Mouse (Mus musculus) limb, embryonic 12.5 days (tissue): ENCODE results near the gene Ctsc. TPM values are rescaled to one million over a fixed set of nuclear protein-coding genes. Genes with fewer than 3 reads are reported as not detected.

Experiments used
- ATAC-seq: fragments of 200-750 bp; cut with Nextera tagmentation; 2 replicates; pipeline ENCODE4 v1.8.0; 2017; ENCODE audit warnings: low read depth, moderate TSS enrichment; ENCODE audit not compliant: insufficient number of reproducible peaks, insufficient read depth, low FRiP score, low TSS enrichment
- H3K27ac ChIP-seq: fragments of 300-500 bp; sonication (generic); 2 replicates; pipeline ENCODE4 v1.5.1; 2016; ENCODE audit warnings: mild to moderate bottlenecking, moderate library complexity
- H3K27me3 ChIP-seq: fragments of 300-500 bp; sonication (generic); 2 replicates; pipeline ENCODE4 v1.6.1; 2016; ENCODE audit warnings: mild to moderate bottlenecking, moderate library complexity
- H3K36me3 ChIP-seq: fragments of 300-500 bp; sonication (generic); 2 replicates; pipeline ENCODE4 v1.6.1; 2016; ENCODE audit warnings: mild to moderate bottlenecking, moderate library complexity
- H3K4me1 ChIP-seq: fragments of 300-500 bp; sonication (generic); replicated peaks from 2 replicates; pipeline ENCODE4 v1.6.1; 2016
- H3K4me2 ChIP-seq: fragments of 300-500 bp; sonication (generic); 2 replicates; pipeline ENCODE4 v1.6.1; 2016; ENCODE audit warnings: mild to moderate bottlenecking, moderate library complexity
- H3K4me3 ChIP-seq: fragments of 300-500 bp; sonication (generic); replicated peaks from 2 replicates; pipeline ENCODE4 v1.5.1; 2016; ENCODE audit warnings: mild to moderate bottlenecking
- H3K9ac ChIP-seq: fragments of 300-500 bp; sonication (generic); replicated peaks from 2 replicates; pipeline ENCODE4 v1.6.1; 2016; ENCODE audit warnings: mild to moderate bottlenecking, moderate library complexity
- H3K9me3 ChIP-seq: fragments of 300-500 bp; sonication (generic); 2 replicates; pipeline ENCODE4 v1.6.1; 2016; ENCODE audit warnings: mild to moderate bottlenecking, moderate library complexity
- WGBS: fragments of 180-500 bp; shearing (Covaris S2); methylation state at CpG from one replicate; pipeline ENCODE4 v1.1.7; 2016; 5-methylcytosine and 5-hydroxymethylcytosine counted together
- polyA plus RNA-seq: library from polyadenylated mRNA; unstranded; fragments of >200 nt; fragmentation: Nextera tagmentation; extraction: Ambion mirVana; gene quantifications from 2 replicates; pipeline ENCODE4 v1.2.1, GENCODE M21; 2016

Gene Ctsc
- polyA plus RNA-seq, 1 experiment from 2014 or later, result 36.7 TPM

- Histone ChIP-seq H3K9ac (no peak overlapping the region), H3K4me3 (no peak overlapping the region), H3K9me3 (no peaks in the 10 kb centered on the region), H3K27ac (no peak overlapping the region), H3K4me1 (no peaks in the 10 kb centered on the region), H3K4me2 (no peak overlapping the region), H3K27me3 (no peaks in the 10 kb centered on the region), H3K36me3 (no peaks in the 10 kb centered on the region)
- no peak for ATAC-seq
- 76% methylated on average over 4 of the region's 4 CpGs for WGBS
Observed at GRCm38 (mm10) chr7:88261799-88262198, 16.1 kb upstream of the Ctsc start.

- Histone ChIP-seq H3K4me2 (no peak overlapping the region), H3K4me3 (no peak overlapping the region), H3K4me1 (no peaks in the 10 kb centered on the region), H3K27ac (no peak overlapping the region), H3K9ac (no peak overlapping the region), H3K27me3 (no peaks in the 10 kb centered on the region), H3K36me3 (no peaks in the 10 kb centered on the region), H3K9me3 (no peaks in the 10 kb centered on the region)
- WGBS, result 88% methylated on average over 5 of the region's 5 CpGs
- ATAC-seq, result no peak
Observed at GRCm38 (mm10) chr7:88264861-88265260, 13.0 kb upstream of the Ctsc start.

- H3K27ac ChIP-seq, result no peak overlapping the region
- H3K36me3 ChIP-seq, result no peaks in the 10 kb centered on the region
- H3K4me3 ChIP-seq, result no peak overlapping the region
- H3K9ac ChIP-seq, result no peak overlapping the region
- 74% methylated on average over 1 of the region's 1 CpGs for WGBS
- ATAC-seq, result no peak
- H3K9me3 ChIP-seq, result no peaks in the 10 kb centered on the region
- H3K4me1 ChIP-seq, result no peaks in the 10 kb centered on the region
- H3K27me3 ChIP-seq, result no peaks in the 10 kb centered on the region
- H3K4me2 ChIP-seq, result no peak overlapping the region
Observed at GRCm38 (mm10) chr7:88269913-88270312, 8.0 kb upstream of the Ctsc start.

- Histone ChIP-seq H3K27ac (no peak overlapping the region), H3K4me3 (no peak overlapping the region), H3K4me1 (no peaks in the 10 kb centered on the region), H3K4me2 (no peak overlapping the region), H3K9me3 (no peaks in the 10 kb centered on the region), H3K27me3 (no peaks in the 10 kb centered on the region), H3K36me3 (no peaks in the 10 kb centered on the region), H3K9ac (no peak overlapping the region)
- WGBS, result 59% methylated on average over 2 of the region's 2 CpGs
- ATAC-seq, result no peak
Observed at GRCm38 (mm10) chr7:88271531-88271930, 6.4 kb upstream of the Ctsc start.

DNA sequence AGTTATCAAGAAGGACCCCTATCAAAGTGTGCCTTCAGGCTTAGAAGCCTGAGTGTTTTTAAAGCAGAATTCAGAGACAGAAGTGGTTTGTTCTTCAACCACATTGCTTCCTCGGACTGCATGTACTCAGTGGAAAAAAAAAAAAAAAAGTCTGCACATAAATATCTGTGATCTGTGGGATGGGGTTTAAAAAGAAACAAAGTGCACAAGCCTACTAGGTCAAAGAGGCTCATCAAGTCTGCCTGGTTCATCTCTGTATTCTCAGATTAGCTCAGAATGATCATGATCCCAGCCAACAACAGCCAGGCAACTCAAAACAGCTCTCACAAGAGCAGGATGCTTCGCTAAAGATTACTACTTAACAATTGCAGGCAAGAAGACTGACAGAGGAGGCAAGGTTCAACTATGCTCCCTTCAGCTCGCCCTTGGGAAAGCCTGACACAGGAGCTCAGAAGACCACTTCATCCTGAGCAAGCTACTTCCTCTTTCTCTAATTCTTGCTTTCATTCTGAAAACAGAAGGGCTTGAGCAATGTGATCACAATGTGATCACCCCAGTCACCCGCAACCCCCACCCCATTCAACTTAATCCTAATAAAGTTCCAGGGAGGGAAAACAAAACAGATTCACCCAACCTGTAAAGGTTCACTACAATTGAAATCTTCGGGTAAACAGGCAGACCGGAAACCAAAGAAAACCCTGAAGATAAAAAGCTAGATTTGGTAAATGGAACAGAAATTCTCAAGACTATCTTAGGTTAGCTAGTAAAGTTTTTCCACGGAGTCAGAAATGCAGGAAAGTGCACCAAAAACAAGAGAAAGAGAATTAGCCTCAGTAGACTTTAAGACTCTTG, 745 bp upstream of the Ctsc start:
- Histone ChIP-seq H3K4me2 (peak overlapping the region; percentile 85), H3K4me3 (peak overlapping the region; percentile 56), H3K27me3 (0 out of 2 replicates have a peak, but pooled peaks cover 3% of the 10 kb centered on the region), H3K9me3 (no peaks in the 10 kb centered on the region), H3K4me1 (0 out of 2 replicates have a peak, but pooled peaks cover 5% of the 10 kb centered on the region), H3K9ac (no peak overlapping the region), H3K27ac (no peak overlapping the region), H3K36me3 (no peaks in the 10 kb centered on the region)
- ATAC-seq, result no peak
- WGBS, result 47% methylated on average over 7 of the region's 7 CpGs

DNA sequence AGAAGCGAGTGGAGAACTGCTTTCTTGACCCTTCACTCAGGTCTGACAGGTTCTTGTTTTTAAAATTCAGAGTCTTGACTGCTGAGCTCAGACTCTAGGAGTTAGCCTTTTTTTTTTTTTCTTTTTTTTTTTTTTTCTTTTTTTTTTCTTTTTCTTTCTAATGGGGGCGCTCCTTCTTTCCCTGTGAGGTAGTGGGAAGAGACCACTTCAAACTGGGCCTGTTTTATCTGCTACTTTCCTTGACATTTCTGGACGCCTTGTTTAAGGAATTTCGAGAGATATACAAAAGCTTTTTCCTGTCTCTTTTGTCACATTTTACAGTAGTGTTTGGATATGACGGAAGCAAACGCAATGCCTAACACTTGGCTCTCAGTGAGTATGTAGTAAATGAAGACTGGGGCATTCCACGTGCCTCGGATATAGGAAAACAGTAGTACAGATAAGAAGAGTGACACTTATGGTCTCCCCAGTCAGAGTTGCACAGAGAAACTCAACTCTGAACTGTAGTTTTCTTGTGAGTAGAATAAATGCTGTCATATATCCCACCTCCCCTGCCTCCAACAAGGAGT, 827 bp downstream of the Ctsc start:
- Histone ChIP-seq H3K4me2 (peak overlapping the region; percentile 85), H3K27me3 (0 out of 2 replicates have a peak, but pooled peaks cover 3% of the 10 kb centered on the region), H3K4me1 (0 out of 2 replicates have a peak, but pooled peaks cover 5% of the 10 kb centered on the region), H3K36me3 (no peaks in the 10 kb centered on the region), H3K9ac (peak overlapping the region; percentile 67; the same call in 1 of the 2 replicates), H3K27ac (no peak overlapping the region), H3K9me3 (no peaks in the 10 kb centered on the region), H3K4me3 (peak overlapping the region; percentile 56)
- no peak for ATAC-seq
- WGBS, result 65% methylated on average over 8 of the region's 8 CpGs

- no peak overlapping the region for H3K27ac ChIP-seq
- H3K4me2 ChIP-seq, result no peak overlapping the region
- H3K9me3 ChIP-seq, result no peaks in the 10 kb centered on the region
- H3K9ac ChIP-seq, result no peak overlapping the region
- no peaks in the 10 kb centered on the region for H3K27me3 ChIP-seq
- peaks cover 5% of the 10 kb centered on the region; the same call in 1 of the 2 replicates for H3K4me1 ChIP-seq
- no peaks in the 10 kb centered on the region for H3K36me3 ChIP-seq
- 61% methylated on average over 3 of the region's 3 CpGs for WGBS
- no peak for ATAC-seq
- H3K4me3 ChIP-seq, result no peak overlapping the region
Observed at GRCm38 (mm10) chr7:88285276-88285675, 7.4 kb downstream of the Ctsc start.

DNA sequence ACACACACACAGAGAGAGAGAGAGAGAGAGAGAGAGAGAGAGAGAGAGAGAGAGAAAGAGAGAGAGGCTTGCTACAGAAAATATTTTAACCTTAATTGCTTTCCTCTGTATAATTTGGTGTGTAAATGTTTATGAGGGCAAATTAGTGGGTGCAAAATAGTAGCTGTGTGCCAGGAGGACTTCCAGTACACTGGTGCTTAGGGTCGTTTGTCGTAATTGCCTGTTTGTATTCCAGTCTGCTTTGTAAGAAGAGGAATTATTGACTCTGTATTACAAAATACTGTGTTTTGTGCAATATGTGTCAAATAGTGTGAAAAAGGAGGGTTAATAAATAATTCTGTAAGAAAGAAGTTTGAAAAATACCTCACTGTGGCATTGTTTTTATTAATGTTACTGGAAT, 13.2 kb downstream of the Ctsc start:
- Histone ChIP-seq H3K27me3 (no peaks in the 10 kb centered on the region), H3K4me1 (peaks cover 12% of the 10 kb centered on the region), H3K36me3 (no peaks in the 10 kb centered on the region), H3K9ac (no peak overlapping the region), H3K4me2 (no peak overlapping the region), H3K27ac (no peak overlapping the region), H3K9me3 (no peaks in the 10 kb centered on the region), H3K4me3 (no peak overlapping the region)
- ATAC-seq, result peak; percentile 66; the same call in 1 of the 2 replicates
- 19% methylated on average over 2 of the region's 2 CpGs for WGBS

DNA sequence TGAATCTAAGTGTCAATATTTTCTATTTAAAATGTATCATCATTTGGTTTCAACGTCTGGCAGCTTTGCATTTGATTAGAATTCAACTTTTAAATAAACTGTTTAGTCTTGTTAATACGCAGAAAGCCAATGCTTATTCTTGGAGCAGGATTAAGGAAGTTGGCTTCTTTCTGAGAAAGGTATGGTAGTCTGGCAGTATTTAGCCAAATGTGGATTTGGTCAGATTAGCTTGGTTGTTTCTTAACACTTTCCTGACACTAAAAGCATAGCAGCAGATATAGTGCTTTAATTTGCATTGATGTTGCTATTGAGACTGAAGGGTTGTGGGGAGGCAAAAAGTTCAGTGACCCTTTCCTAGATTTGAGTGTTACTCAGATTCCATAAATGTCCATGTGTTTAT, 14.2 kb downstream of the Ctsc start:
- no peaks in the 10 kb centered on the region for H3K27me3 ChIP-seq
- no peak for ATAC-seq
- H3K4me3 ChIP-seq, result no peak overlapping the region
- H3K9ac ChIP-seq, result no peak overlapping the region
- no peak overlapping the region for H3K27ac ChIP-seq
- WGBS, result 80% methylated on average over 2 of the region's 2 CpGs
- H3K9me3 ChIP-seq, result no peaks in the 10 kb centered on the region
- peaks cover 12% of the 10 kb centered on the region for H3K4me1 ChIP-seq
- no peaks in the 10 kb centered on the region for H3K36me3 ChIP-seq
- H3K4me2 ChIP-seq, result no peak overlapping the region

- 53% methylated on average over 6 of the region's 6 CpGs for WGBS
- H3K4me3 ChIP-seq, result no peak overlapping the region
Observed at GRCm38 (mm10) chr7:88293907-88294306, 16.0 kb downstream of the Ctsc start.

DNA sequence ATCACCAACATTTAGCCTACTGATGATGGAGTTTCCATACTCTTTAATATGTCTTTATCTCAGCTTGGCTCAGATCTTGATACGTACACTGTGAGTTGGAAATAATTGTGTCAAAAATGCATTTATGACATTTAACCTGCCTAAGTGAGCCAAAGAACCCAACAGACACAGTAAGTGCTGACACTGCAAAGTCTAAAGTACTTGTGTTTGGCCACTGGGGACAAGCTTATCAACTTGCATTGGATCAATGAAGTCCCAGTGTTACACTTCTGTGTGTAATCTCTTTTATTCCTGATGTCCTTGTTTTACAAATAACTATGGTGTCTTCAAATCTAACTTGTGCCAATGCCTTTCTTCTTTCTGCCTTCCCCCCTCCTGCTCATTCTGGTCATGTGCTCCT, 18.1 kb downstream of the Ctsc start:
- 89% methylated on average over 1 of the region's 1 CpGs for WGBS
- H3K4me1 ChIP-seq, result peaks cover 4% of the 10 kb centered on the region
- no peaks in the 10 kb centered on the region for H3K27me3 ChIP-seq
- no peak overlapping the region for H3K4me2 ChIP-seq
- H3K36me3 ChIP-seq, result no peaks in the 10 kb centered on the region
- H3K4me3 ChIP-seq, result no peak overlapping the region
- no peaks in the 10 kb centered on the region for H3K9me3 ChIP-seq
- H3K27ac ChIP-seq, result no peak overlapping the region
- H3K9ac ChIP-seq, result no peak overlapping the region
- ATAC-seq, result no peak

More at GRCm38 (mm10) chr7:88293907-88294306, 16.0 kb downstream of the Ctsc start:
- Histone ChIP-seq H3K4me2 (no peak overlapping the region), H3K27ac (no peak overlapping the region), H3K36me3 (no peaks in the 10 kb centered on the region), H3K4me1 (peaks cover 12% of the 10 kb centered on the region), H3K27me3 (no peaks in the 10 kb centered on the region), H3K9ac (no peak overlapping the region), H3K9me3 (no peaks in the 10 kb centered on the region)
- ATAC-seq, result no peak
